Mouse (Mus musculus): Measurements from ENCODE around the gene Il27ra.
"Not testable (repeated sequence)": the region's sequence is repeated elsewhere in the genome, so short reads cannot be mapped to it uniquely, and the experiment has no call there.

Il27ra gene

GRCm38 (mm10) chr8:83992488-83992887, 49.9 kb downstream of the Il27ra start:
- DNase-seq, result no peak

- DNase-seq, result no peak
Measured at GRCm38 (mm10) chr8:83990170-83990569, 52.2 kb downstream of the Il27ra start.

GRCm38 (mm10) chr8:83989243-83989642, 53.1 kb downstream of the Il27ra start:
- DNase-seq, result no peak

- not testable (repeated sequence) for DNase-seq
Measured at GRCm38 (mm10) chr8:83983222-83983621, 59.2 kb downstream of the Il27ra start.

- no peak for DNase-seq
Measured at GRCm38 (mm10) chr8:83982449-83982848, 59.9 kb downstream of the Il27ra start.

- DNase-seq, result no peak
Measured at GRCm38 (mm10) chr8:83981533-83981932, 60.9 kb downstream of the Il27ra start.

- DNase-seq, result no peak
Measured at GRCm38 (mm10) chr8:83980845-83981244, 61.5 kb downstream of the Il27ra start.
